Mouse (Mus musculus) left cerebral cortex, postnatal 4 days (tissue): ENCODE measurements around the gene Kcna2. TPM values are rescaled to one million over a fixed set of nuclear protein-coding genes. Genes with fewer than 3 reads are reported as not detected.

ENCODE experiments used
- DNase-seq: peaks from one replicate; pipeline ENCODE4 v3.0.0-alpha.2; 2022
- intact Hi-C: fragments of 180-260 bp; cut with DNase I; formaldehyde crosslinking; loops from one replicate; pipeline ENCODE4 v1.15.1; 2025
- total RNA-seq, 2 experiments: library from RNA; stranded (reverse); gene quantifications; 2 replicates each; pipeline ENCODE4 v1.2.3; 2021

Gene Kcna2
- total RNA-seq, 2 experiments from 2014 or later: 21.6 to 21.8 TPM

DNA sequence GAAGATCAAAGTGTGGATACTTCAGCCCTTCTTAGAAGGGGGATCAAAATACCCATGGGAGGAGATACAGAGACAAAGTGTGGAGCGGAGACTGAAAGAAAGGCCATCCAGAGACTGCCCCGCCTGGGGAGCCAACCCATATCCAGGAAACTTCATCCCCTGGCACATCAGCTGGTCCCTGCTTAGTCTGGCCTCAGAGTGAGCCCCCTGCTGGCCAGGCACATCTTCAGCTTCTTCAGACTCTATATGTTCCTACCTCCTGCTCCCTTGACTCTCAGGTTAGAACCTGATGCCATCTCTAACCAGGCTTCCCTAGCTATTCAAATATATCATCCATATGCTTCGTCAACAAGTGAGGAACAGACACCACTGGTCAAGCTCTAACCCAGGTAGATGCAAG is 48.1 kb downstream of the Kcna2 start:
- intact Hi-C loops: no loop called here
- no peak for DNase-seq

- intact Hi-C loops: no loop called here
These were observed 49.5 kb downstream of the Kcna2 start for GRCm38 (mm10) chr3:107150469-107150868.

DNA sequence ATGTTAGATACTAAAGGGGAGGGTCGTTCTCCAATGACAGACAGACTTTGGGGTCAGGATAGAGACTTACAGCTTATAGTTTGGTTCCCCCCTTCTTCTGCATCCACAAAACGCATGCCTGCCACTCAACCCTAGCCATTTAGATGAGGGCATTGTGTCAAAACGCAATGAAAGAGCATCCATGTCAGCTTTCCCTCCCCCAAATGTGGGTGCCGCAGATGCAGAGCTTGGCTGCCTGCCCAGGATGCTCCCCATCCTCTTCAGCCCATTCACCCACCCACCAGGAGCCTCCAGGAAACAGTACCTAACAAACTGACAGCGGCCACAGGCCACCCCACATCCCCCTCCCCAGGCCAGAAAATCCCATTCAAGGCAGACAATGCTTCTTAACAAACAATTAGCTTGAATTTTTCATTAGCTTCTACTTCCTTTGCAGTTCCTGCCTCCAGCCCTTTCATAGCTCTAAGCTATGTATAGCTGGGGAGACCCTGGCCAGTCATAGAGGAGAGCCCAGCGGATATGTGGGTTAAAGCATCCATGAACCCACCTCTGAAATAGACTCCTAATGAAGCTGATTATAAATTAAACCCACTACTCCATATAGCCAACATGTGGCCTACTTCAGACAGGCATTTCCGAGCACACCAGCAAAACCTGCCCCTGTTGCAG is 50.1 kb downstream of the Kcna2 start:
- peak; percentile 36 for DNase-seq
- intact Hi-C loops: no loop called here

More at GRCm38 (mm10) chr3:107150469-107150868, 49.5 kb downstream of the Kcna2 start:
- DNase-seq: no peak

- peak; percentile 68 for DNase-seq
- intact Hi-C loops: no loop called here
These were observed 53.1 kb downstream of the Kcna2 start for GRCm38 (mm10) chr3:107153772-107154655.

- peak; percentile 28 for DNase-seq
- intact Hi-C loops: no loop called here
These were observed 57.9 kb downstream of the Kcna2 start for GRCm38 (mm10) chr3:107158856-107159255.

- no peak for DNase-seq
- intact Hi-C loops: no loop called here
These were observed 58.5 kb downstream of the Kcna2 start for GRCm38 (mm10) chr3:107159418-107159817.

DNA sequence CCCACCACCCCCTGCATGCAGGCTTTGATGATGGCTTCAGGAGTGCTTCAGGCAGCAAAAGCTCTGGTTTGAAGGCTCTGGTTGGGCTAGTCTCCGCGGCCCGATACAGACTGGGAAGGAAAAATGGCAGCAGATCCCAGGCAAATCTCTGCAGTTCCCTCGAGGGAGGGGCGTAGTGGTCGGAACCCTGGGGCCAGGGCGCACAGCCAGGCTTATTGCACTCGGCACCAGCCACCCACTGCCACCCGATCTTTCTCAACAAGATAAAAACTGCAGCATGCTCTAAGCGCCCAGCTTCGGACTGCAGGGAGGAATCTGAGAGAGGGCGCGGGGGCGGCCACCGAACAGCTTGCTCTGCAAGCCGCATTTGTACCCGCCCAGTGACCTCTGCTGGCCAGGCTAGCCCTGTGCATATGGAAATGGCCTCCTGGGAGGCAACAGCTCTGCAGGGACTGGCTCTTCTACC is 58.9 kb downstream of the Kcna2 start:
- DNase-seq: peak; percentile 49
- intact Hi-C loops: no loop called here

DNA sequence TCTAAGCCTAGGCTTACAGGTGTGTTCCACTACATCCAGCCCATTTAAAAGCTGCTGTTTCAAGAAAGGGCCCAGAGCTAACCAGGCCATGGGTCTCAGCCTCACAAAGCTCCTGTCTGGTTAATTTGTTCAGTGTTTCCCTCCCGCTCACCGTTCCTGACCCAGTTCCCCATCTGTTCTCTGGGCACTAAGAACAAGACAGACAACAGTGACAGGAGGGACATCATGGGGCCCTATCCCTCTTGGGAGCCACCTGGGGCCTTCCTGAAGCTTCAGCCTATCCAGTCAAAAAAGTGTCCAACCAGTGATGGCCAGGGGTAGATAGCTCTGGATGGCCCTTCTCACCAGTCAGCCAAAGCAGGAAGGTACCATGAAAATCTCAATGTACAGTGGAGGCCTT is 61.8 kb downstream of the Kcna2 start:
- no peak for DNase-seq

More for the DNA sequence above, 61.8 kb downstream of the Kcna2 start:
- intact Hi-C loops: no loop called here

Other genes with a start within 250 kb of the Kcna2 start
- 10 to 100 TPM; 32.9 to 36.6 TPM for gene Kcna3, start 65.0 kb upstream of the Kcna2 start, total RNA-seq
- gene Kcna10, start 81.9 kb downstream of the Kcna2 start, total RNA-seq: under 1 TPM in 1 of 2 experiments, not detected in 1; 0.54 TPM
- not detected for gene Cym, start 120.6 kb downstream of the Kcna2 start, total RNA-seq
- gene A630076J17Rik, start 129.5 kb downstream of the Kcna2 start, total RNA-seq: not detected
- gene Prok1, start 138.6 kb downstream of the Kcna2 start, total RNA-seq: not detected
- 10 to 100 TPM; 57.9 to 64.0 TPM for gene Lamtor5, start 177.7 kb downstream of the Kcna2 start, total RNA-seq
- gene Slc16a4, start 190.1 kb downstream of the Kcna2 start, total RNA-seq: 1 to 10 TPM; 1.0 to 1.3 TPM
- gene Rbm15, start 232.5 kb downstream of the Kcna2 start, total RNA-seq: 10 to 100 TPM; 24.3 to 24.6 TPM